Mouse (Mus musculus): ENCODE measurements around the gene Il21r.
A peak's percentile ranks its signal among the peaks of the same experiment; 100 is the strongest.

The Il21r gene

GRCm38 (mm10) chr7:125649013-125649412, 45.8 kb downstream of the Il21r start:
- no peak for DNase-seq

GRCm38 (mm10) chr7:125657511-125657910, 54.3 kb downstream of the Il21r start:
- no peak for DNase-seq

GRCm38 (mm10) chr7:125663654-125664053, 60.4 kb downstream of the Il21r start:
- no peak for DNase-seq

GRCm38 (mm10) chr7:125670865-125671264, 67.6 kb downstream of the Il21r start:
- DNase-seq, result no peak

- DNase-seq, result no peak
Observed at GRCm38 (mm10) chr7:125671396-125671795, 68.2 kb downstream of the Il21r start.

- DNase-seq, result peak; percentile 58 to 71
Observed at GRCm38 (mm10) chr7:125674916-125675315, 71.7 kb downstream of the Il21r start.

- no peak for DNase-seq
Observed at GRCm38 (mm10) chr7:125678756-125679155, 75.5 kb downstream of the Il21r start.

- DNase-seq, result no peak
Observed at GRCm38 (mm10) chr7:125679936-125680335, 76.7 kb downstream of the Il21r start.

All from cerebellum, adult 18-20 months (tissue).